Mouse (Mus musculus) spleen, adult 18-20 months (tissue): ENCODE data around the gene Melk.
A peak's percentile ranks its signal among the peaks of the same experiment; 100 is the strongest.

Source experiments
- DNase-seq, 2 experiments: peaks; one replicate each; pipeline ENCODE4 v3.0.0; 2022; ENCODE audit warnings: mixed read lengths in 2 of 2

Melk gene

GRCm38 (mm10) chr4:44300781-44301750, at the start of gene Melk:
Gene Melk (plus strand): TSS chr4:44300876.
- peak; percentile 51 to 72 for DNase-seq

GRCm38 (mm10) chr4:44251521-44251920, 49.2 kb upstream of the Melk start:
- no peak for DNase-seq

DNA sequence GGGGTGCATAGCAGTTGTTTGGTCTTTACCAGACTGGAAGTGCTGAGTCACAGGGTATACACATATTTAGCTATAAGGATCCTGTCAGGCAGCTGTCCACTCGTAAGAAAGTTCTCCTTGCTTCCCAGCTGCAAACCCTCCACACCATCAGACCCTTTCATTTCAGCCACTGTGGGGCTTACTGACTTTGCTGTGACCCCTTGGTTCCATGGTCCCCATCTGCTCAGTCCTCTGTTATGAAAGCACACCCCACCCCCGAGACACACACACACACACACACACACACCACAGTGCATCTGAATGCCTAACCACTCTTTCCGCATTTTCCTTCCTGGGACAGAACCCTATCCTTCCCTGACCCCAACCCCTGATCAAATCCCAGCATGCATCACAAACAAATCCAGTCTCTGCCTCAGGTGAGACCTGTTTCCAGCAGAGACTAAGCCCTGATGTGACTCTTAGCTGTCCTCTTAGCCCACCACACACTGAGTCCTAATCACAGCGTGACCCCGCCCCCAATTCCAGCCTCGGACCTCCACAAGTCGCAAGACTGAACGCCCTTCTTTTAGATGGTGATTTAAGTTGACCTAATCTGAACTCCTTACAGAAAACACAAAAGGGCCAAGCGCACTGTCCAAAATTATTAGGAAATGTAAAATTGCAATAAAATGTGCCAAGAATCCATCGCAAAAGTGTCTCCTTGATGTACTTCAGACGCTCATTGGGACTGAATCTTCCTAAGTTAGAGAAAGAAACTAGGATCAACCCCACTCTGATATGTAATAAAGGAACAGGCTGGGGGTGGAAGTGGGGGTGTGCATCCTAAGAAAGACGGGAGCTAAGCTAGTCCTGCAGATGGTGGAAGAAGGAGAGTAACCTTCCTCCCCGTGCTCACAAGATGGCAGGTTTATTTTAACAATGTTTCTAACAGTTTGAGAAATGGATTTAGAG, 48.4 kb upstream of the Melk start:
- no peak for DNase-seq

DNA sequence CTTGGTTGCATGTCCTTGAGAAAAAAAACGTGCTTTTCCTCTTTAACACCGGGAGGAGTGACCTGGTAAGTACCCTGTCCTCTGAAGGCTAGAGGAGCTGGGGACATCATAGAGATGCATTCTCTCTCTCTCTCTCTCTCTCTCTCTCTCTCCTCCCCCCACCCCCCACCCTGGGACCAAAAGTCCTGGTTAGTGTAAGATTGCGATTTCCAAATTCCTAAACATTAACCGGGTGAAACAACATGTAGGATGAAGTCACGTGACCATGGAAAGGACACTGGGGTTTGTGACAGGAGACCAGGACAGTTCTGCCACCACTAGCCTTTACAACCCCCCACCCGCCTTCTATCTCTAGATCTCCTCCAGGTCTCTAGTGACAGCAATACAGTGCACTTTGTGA, 47.5 kb upstream of the Melk start:
- no peak for DNase-seq

GRCm38 (mm10) chr4:44254579-44254978, 46.1 kb upstream of the Melk start:
- no peak for DNase-seq

- no peak for DNase-seq
These were observed 41.5 kb upstream of the Melk start for GRCm38 (mm10) chr4:44259126-44259525.

DNA sequence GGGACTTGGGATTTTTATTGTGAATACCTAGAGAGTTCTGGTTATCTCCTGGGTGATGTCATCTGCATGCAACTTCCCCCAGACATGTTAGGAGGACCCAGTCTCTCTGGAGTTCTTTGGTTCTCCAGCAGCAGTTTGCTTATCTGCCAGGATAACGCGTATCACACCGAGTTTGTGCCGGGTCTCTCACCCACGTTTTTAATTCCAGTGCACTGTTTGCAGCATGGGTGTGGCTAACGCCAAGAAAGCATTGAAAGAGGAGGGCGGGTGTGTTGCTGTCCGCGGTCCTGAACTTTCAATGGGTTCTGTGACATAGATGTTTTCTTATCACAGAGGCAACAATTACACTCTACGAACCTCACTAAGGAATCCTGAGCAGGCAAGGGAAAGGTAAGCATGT, 40.4 kb upstream of the Melk start:
- peak in 1 of 2 experiments; percentile 17 for DNase-seq

DNA sequence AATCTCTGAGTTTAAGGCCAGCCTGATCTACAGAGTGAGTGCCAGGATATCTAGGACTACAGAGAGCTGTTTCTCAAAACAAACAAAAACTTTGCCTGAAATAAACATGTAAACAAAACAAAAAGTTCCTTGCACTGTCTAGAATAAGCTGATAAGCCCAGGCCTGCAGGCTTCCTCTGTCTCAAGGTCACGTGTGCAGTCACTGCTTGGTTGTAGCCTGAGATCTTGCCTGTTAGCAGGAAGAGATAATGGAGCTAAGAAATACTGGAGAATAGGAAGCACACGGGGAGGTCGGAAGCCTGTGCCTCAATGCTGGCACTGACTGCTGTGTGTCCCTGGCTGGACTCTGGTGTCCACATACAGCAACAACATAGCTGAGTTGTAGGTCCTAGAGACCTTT, 35.2 kb upstream of the Melk start:
- DNase-seq: no peak

DNA sequence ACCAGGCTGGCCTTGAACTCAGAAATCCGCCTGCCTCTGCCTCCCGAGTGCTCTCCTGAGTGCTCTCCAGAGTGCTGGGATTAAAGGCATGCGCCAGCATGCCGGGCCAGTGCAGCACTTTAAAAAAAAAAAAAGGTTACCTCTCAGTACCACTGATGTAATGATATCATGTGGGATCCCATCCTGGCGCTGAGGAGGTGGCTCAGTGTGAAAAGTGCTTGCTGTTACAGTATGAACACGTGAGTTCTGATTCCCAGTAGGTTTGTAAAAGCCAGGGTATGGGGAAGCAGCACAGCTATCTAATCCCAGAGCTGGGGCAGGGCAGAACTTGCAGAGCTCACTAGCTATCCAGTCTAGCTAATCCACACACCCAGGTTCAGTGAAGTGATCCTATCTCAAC, 33.2 kb upstream of the Melk start:
- no peak for DNase-seq

DNA sequence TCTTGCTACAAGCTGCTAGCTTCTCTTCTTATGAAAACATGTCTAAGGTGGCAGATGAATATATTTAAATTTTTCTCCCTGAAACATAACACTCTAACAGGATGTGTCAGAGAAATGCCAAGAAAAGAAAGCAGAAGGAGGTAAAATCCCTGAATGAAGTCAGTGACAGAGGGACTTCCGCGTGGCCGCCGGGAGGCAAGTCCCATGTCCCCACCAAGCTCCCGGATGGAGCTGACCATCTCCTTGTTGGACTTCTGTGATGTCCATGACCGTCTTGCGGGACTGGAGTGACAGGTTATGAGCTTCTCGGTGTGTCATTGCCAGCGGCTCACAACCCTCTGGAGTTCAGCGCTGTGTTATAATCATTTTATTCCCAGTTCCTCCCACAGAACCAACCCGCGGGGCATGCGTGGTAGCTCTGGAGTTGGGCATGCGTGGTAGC, 31.3 kb upstream of the Melk start:
- DNase-seq: no peak

- DNase-seq: peak; percentile 9 to 12
These were observed 29.5 kb upstream of the Melk start for GRCm38 (mm10) chr4:44271134-44271533.

DNA sequence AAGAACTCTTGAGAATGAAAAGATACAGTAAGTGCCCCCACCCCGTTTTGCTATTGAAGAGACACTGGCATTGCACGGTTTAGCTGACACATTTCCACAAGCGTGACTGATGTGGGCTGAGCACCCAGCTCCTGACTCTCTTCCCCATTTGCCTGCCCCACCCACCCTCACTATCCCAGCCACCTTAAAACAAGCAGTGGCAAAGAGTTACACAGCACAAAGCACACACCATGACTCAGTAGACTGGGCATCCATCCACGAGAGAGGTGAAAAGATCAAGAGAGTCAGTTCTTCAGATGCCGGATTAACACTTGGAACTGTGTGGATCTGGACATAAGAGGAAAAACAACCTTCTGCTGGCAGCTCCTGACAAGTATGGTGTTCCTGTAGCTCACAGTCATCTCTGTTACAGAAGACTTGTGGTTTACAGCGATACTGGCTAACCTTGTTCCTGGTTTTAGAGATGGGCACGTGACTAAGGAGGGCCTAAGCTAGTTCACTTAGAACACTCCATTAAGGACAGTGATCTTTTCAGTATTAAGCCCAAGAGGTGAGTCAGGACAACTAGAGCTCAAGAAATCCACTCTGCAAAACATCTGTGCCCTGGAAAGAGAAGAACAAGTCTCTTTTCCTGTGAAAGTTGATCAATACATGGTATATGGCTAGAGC, 18.9 kb upstream of the Melk start:
- DNase-seq: no peak

DNA sequence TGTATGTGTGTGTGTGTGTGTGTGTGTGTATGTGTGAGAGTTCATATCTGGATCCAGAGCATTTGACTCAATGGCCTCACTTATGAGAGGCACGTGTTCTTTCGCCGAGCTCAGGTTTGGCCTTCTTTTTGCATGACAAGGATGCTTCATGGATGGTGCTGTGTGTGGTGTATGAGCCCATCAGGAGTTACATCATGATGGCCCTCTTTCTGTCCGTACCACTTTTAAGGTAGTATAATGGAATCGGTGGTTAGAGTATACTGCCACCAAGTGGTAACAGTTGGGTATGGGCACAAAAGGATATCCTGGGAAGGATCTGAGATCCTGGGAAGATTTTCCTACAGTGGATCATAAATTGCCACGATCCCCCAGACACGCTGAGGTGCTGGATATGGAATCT, 8.1 kb upstream of the Melk start:
- DNase-seq: peak in 1 of 2 experiments; percentile 26

- DNase-seq: no peak
These were observed 4.8 kb upstream of the Melk start for GRCm38 (mm10) chr4:44295837-44296236.

DNA sequence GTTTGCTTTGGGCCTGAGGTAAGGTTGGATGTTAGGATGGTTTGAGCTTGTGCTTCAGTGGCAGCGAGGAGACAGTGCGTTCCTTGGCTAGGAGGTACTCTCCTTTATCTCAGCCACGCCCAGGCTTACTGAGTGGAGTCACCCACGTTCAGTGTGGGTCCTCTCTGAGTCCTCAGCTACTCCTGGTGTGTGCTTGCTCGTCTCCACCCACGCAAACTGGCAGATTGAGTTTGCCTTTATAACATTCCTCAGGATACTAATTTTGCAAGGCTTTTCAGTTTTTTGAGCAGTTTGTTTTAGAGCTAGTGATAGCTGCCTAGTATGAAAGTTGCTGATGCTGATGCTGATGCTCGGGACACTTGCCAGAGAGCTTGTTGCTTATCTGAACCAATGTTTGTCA, 5.9 kb downstream of the Melk start:
- no peak for DNase-seq

GRCm38 (mm10) chr4:44310429-44310828, 9.8 kb downstream of the Melk start:
- DNase-seq: no peak

- no peak for DNase-seq
These were observed 10.2 kb downstream of the Melk start for GRCm38 (mm10) chr4:44310911-44311310.

DNA sequence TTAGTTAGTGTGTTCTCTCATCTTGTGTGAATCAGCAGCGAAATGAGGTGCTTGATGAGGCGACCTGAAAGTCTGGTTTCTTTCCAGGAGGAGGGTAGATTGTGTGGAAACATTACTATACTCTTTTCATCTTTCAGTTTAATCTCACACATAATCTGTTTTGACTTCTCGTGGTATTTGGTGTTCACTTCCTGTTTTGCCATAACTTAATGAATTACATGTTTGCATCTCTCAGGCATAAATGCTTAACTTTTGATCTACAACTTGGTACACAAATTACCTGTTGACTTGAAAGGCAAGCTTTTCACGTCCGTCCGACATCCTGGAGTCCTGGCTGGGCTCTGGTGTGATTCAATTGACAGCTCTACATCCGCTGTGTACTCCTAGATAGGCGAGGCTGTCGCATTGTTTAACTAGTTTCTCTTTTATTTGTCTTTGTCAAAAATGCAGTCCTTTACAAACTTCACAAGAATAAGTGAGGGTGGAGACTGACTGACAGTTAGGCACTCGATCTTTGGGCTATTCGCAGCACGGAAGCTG, 15.7 kb downstream of the Melk start:
- DNase-seq: no peak

DNA sequence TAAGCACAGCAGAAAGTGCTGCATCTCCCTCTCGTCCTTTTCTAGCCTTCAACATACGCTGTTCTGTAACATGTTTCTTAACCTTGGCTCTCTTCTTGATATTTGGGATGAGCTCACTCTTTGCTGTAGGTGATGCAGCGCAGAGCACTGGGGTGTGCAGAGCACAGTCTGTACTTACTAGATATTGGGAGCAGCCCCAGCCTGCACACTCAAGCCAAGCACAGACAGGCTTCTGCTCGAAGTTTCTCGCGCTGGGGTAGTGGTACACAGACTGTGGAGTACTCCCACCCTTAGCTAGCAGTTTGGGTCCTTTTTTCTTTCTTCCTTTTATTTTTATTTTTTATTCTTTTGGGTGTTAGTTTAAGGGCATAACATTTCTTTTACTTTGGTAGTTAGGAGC, 19.8 kb downstream of the Melk start:
- DNase-seq: no peak

DNA sequence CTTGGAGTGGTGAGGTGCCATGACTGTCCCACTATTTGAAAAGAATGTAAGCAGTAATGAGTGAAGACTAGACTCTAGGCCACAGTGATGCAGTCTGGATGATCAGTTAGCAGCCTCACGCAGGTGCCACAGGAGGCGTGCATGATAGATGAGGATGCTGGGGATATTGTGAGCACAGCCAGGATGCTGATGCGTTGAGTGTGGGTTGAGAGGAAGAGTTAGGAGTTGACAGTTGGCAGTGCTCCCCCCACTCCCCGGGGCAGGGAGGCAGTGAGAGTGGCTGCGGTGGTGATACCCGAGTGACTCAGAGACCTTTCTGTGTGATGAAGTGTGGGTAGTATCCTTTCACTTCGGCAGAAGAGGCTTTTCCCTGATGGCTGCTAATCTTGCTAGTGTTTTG, 21.4 kb downstream of the Melk start:
- DNase-seq: no peak

- DNase-seq: no peak
These were observed 24.8 kb downstream of the Melk start for GRCm38 (mm10) chr4:44325453-44325852.

- DNase-seq: no peak
These were observed 26.0 kb downstream of the Melk start for GRCm38 (mm10) chr4:44326721-44327120.

DNA sequence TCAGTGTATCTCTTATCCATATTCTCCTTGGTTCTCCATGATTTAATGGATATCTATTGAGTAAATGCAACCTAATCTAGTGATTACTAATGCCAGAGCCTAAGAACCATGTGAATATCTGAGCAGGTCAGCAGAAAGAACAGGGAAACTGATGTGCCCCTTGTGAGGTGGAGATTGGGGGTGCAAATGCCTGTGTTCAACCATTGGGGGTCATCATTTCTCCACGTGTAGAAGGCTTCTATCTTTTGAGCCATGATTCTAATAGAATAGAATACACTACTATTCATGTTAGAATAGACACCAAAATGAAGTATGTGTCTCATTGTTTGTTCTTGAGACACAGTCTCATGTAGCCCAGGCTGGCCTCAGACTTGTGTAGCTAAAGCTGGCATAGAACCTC, 27.3 kb downstream of the Melk start:
- DNase-seq: no peak
